Mouse (Mus musculus) liver, embryonic 14.5 days (tissue): ENCODE data around the gene Gm266.

Experiments
- CTCF ChIP-seq: IDR thresholded peaks from 2 replicates; pipeline ENCODE4 v1.5.1; 2016; ENCODE audit warnings: antibody characterized with exemption, low read depth, control low read depth
- EP300 ChIP-seq: IDR thresholded peaks from 2 replicates; pipeline ENCODE4 v1.6.1; 2016; ENCODE audit warnings: antibody characterized with exemption, low read depth

DNA sequence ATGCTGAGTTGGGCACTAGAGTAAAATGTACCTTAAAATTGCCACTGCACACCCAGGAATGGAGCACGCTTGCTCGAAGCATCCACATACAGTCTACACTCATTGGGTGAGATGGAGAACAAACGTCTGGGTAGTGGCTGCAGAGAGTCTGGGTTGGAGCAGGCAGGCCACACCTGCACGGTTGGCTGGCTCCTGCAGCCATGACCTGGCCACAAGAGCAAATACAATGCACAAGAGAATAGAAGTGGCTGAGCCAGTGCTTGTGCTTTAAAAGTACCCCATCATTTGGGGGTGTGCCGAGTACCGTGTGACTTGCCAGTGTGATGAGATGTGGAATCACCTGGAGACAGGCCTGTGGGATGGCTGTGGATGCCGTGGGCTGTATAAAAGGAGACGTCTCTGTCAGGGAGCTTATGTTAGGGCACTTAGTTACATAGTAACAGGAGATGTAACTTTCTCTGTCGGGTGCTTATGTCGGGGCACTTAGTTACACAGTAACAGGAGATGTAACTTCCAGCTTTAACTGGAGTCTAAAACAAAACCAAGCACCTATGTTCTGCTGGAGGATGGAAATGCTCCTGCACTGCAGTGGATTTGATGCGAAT is 3.7 kb upstream of the Gm266 start:
- TF ChIP-seq CTCF (no peak), EP300 (no peak)
